Mouse (Mus musculus) liver, postnatal 0 days (tissue): ENCODE measurements at regions not wholly inside any gene's neighbourhood (a gene's known extent, or its start where the extent isn't known, plus 50 kb on each side); places are given as distances from the start of the nearest gene placed in this dataset.
"Not testable (repeated sequence)": the region's sequence is repeated elsewhere in the genome, so short reads cannot be mapped to it uniquely, and the experiment has no call there.

Source experiments
- ATAC-seq: fragments of 200-750 bp; cut with Nextera tagmentation; 2 replicates; pipeline ENCODE4 v1.8.0; 2017; ENCODE audit warnings: mild to moderate bottlenecking, moderate library complexity
- DNase-seq: peaks from one replicate; pipeline ENCODE4 v3.0.0-alpha.2; 2016
- H3K27ac ChIP-seq: fragments of 300-500 bp; sonication (generic); 2 replicates; pipeline ENCODE4 v1.5.1; 2014; ENCODE audit warnings: antibody characterized with exemption, moderate library complexity, mild to moderate bottlenecking, low read depth
- H3K27me3 ChIP-seq: fragments of 300-500 bp; sonication (generic); 2 replicates; pipeline ENCODE4 v1.6.1; 2014; ENCODE audit warnings: low read length, control low read depth, mixed read lengths; ENCODE audit not compliant: insufficient read depth
- H3K36me3 ChIP-seq: fragments of 300-500 bp; sonication (generic); replicated peaks from 2 replicates; pipeline ENCODE4 v1.6.1; 2014; ENCODE audit warnings: mild to moderate bottlenecking, control low read depth, low read length, moderate library complexity, mixed read lengths; ENCODE audit not compliant: insufficient read depth
- H3K4me1 ChIP-seq: fragments of 300-500 bp; sonication (generic); 2 replicates; pipeline ENCODE4 v1.6.1; 2014; ENCODE audit warnings: antibody characterized with exemption, mild to moderate bottlenecking, control low read depth; ENCODE audit not compliant: insufficient read depth
- H3K4me2 ChIP-seq: fragments of 300-500 bp; sonication (generic); 2 replicates; pipeline ENCODE4 v1.6.1; 2014; ENCODE audit warnings: low read depth, mild to moderate bottlenecking, low read length, moderate library complexity, mixed read lengths
- H3K4me3 ChIP-seq: fragments of 300-500 bp; sonication (generic); 2 replicates; pipeline ENCODE4 v1.5.1; 2014; ENCODE audit warnings: low read depth, low read length
- H3K9ac ChIP-seq: fragments of 300-500 bp; sonication (generic); replicated peaks from 2 replicates; pipeline ENCODE4 v1.6.1; 2014; ENCODE audit warnings: mild to moderate bottlenecking, moderate library complexity
- H3K9me3 ChIP-seq: fragments of 300-500 bp; sonication (generic); 2 replicates; pipeline ENCODE4 v1.6.1; 2016; ENCODE audit warnings: mild to moderate bottlenecking, control low read depth, low read length, mixed read lengths
- CTCF ChIP-seq: sonication (generic); IDR thresholded peaks from 2 replicates; pipeline ENCODE4 v1.5.1; 2016; ENCODE audit warnings: antibody characterized with exemption, low read depth
- EP300 ChIP-seq: IDR thresholded peaks from 2 replicates; pipeline ENCODE4 v1.6.1; 2016; ENCODE audit warnings: antibody characterized with exemption, low read depth, mild to moderate bottlenecking
- WGBS: fragments of 180-500 bp; shearing (Covaris S2); extraction: QIAGEN DNeasy Blood & Tissue Kit; methylation state at CpG from one replicate; pipeline ENCODE4 v1.1.7; 2014; ENCODE audit not compliant: insufficient replicate concordance; 5-methylcytosine and 5-hydroxymethylcytosine counted together

DNA sequence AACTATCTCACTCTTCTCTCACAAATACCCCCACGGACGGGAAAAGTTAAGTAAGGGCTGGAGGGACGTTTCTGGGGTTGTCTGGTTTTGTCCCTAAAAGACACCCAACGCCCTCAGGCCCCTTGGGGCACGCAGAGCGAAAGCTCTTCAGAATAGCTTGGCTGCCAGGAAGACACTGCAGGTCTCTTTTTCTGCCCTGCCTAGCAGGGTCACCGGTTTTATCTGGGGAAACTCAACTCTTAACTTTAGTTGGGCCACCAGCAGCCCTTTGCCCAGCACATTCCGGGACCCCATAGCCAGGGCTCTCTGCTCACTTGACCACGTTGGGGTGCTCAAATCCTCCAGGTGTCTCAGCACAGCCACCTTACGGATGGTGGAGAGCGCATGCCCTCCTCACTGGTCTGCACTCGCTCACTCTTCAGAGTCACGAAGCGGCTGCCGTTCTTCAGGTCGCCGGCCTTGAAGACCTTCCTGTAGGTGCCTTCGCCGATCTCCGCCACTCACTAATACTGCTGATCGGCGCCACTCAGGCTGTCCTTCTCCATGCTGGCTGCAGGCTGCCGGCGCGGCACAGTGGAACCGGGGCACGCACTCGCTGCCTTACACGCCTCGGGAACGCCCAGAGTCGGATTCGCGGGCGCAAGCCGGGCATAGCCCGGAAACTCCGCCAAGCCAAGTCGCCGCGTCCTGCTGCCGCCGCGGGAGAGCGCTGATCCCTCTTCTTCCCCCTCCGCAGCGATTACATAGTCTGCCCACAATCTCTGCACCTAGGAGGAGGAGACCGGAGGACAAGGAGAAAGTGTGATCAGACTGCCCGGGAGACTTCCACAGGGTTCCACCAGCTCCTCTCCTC, 83.0 kb downstream of the Ulbp1 start:
- TF ChIP-seq CTCF (no peak), EP300 (no peak)
- no peak overlapping the region for H3K27ac ChIP-seq
- peak overlapping the region; percentile 59 for H3K4me3 ChIP-seq
- ATAC-seq (peak; percentile 13; the same call in 1 of the 2 replicates), DNase-seq (peak; percentile 25)
- H3K27me3 ChIP-seq = peaks cover 38% of the 10 kb centered on the region
- 10% methylated on average over 41 of the region's 49 CpGs for WGBS
- H3K4me2 ChIP-seq = peak overlapping the region; percentile 90
- H3K9ac ChIP-seq = no peak overlapping the region
- no peaks in the 10 kb centered on the region for H3K9me3 ChIP-seq
- H3K4me1 ChIP-seq = peaks cover 8% of the 10 kb centered on the region; the same call in 1 of the 2 replicates
- H3K36me3 ChIP-seq = no peaks in the 10 kb centered on the region

DNA sequence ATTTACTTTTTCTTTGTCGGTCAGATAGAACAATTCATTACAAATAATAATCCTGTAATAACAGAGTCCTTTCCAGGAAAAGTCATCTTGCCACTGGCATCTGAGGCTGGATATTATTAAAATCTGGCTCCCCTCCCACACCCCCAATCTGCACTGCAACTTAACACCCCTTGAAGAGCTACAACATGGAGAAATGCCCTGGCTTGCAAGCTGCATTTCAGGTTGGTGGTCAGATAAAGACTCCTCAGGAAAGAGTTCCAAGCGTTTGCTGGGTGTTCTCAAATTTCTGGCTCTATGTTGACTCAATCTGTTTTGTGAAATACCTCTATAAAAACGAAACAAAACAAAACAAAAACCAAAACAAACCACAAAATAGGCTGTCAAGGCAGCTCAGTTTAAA, 114.6 kb downstream of the Ulbp1 start:
- not testable (repeated sequence) for H3K27me3 ChIP-seq, H3K9ac ChIP-seq, ATAC-seq, H3K9me3 ChIP-seq, H3K4me1 ChIP-seq, H3K27ac ChIP-seq, DNase-seq, H3K36me3 ChIP-seq, H3K4me2 ChIP-seq, H3K4me3 ChIP-seq
- 53% methylated on average over 3 of the region's 3 CpGs for WGBS

DNA sequence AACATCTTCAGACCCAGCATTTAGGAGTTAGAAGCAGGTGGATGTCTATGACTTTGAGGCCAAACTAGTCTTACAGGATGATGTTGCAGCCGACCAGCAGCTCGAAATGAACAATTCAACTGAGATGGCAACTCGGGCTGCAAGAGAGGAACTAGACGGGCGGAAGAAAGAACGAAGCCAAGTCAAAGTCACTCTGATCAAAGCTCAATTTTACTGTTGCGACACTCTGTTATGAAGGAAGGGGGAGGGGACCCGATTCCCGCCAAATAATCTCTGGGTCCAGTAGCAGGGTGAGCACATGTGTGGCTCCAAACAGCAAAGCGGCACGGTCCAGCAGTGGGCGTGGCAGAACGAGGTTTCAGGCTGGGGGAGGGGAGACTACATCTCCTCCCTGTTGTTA, 129.1 kb downstream of the Ulbp1 start:
- H3K4me1 ChIP-seq, H3K4me2 ChIP-seq, H3K9me3 ChIP-seq, H3K27ac ChIP-seq, H3K27me3 ChIP-seq, H3K36me3 ChIP-seq, H3K9ac ChIP-seq, ATAC-seq, DNase-seq, H3K4me3 ChIP-seq: not testable (repeated sequence)
- 83% methylated on average over 13 of the region's 13 CpGs for WGBS

DNA sequence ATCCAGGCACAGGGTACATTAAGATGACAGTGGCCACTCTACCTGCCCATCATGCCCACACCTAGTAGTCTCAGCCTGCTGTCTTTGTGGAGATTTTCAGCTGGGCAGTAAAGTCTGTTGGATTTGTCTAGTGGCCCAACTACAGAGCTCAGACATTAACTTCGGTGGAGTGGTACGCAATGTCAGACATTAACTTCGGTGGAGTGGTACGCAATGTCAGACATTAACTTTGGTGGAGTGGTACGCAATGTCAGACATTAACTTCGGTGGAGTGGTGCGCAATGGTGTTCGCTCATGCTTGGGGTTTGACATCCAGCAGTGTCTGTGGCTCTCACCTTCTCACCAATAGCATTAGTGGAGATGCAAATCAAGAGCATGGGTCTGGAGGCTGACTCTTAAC, 129.7 kb downstream of the Ulbp1 start:
- not testable (repeated sequence) for H3K27me3 ChIP-seq, ATAC-seq, H3K4me2 ChIP-seq, H3K36me3 ChIP-seq, DNase-seq, H3K9ac ChIP-seq, H3K4me1 ChIP-seq, H3K27ac ChIP-seq, H3K4me3 ChIP-seq, H3K9me3 ChIP-seq
- 91% methylated on average over 8 of the region's 8 CpGs for WGBS

DNA sequence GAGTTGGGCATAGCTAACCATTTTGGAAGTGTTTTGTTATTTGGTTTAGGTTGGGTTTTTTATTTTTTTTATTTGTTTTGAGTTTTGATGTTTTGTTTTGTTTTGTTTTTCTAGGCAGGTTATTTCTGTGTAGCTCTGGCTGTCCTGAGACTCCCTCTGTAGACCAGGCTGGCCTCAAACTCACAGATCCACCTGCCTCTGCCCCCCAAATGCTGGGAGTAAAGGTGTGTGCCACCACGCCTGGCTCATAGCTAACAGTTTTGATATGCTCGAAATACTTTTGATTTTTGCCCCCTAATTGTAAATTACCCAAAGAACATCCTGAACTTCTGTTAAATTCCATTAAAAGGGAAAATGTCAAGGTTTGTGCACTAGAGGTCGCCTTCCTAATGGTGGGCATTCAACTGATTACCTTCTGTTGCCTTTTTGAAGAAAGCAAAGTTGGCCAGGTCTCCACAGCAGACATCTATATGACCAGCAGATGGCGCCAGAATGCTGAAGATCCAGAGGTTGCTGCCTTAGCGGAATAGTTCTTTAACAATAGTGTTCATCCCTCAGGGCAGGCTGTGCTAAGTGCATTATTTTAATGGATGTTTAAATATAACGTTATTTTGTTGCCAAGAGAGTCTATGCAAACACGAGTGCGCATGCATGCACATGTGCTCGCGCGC, 121.2 kb upstream of the Cnksr3 start:
- no peaks in the 10 kb centered on the region for H3K9me3 ChIP-seq
- peak; percentile 76 for DNase-seq
- ATAC-seq = peak; percentile 66
- H3K27ac ChIP-seq = no peak overlapping the region
- TF ChIP-seq EP300 (no peak), CTCF (peak; percentile 90)
- H3K9ac ChIP-seq = no peak overlapping the region
- H3K27me3 ChIP-seq = no peaks in the 10 kb centered on the region
- H3K4me3 ChIP-seq = no peak overlapping the region
- H3K4me1 ChIP-seq = no peaks in the 10 kb centered on the region
- no peaks in the 10 kb centered on the region for H3K36me3 ChIP-seq
- no peak overlapping the region for H3K4me2 ChIP-seq
- WGBS = 43% methylated on average over 11 of the region's 11 CpGs

DNA sequence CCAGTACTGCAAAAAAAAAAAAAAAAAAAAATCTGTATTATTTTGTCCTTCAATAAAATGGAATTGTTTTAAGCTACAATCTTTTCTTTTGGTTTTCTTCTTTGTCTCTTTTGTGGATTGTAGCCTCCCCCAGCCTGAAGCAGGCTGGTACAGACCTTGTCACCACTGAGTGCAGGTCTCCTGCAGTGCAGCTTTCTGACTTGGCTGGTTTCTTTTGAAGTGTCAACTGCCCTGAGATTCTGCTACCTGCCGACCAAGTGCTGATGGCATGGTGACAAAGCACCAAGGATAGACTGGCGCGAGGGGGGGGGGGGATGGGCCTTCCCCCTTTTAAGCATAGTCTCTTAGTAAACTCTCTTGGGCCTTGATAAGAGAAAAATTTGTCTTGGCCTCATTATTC, 116.2 kb upstream of the Cnksr3 start:
- Histone ChIP-seq H3K9ac (no peak overlapping the region), H3K4me2 (no peak overlapping the region), H3K36me3 (no peaks in the 10 kb centered on the region), H3K27me3 (no peaks in the 10 kb centered on the region), H3K27ac (no peak overlapping the region), H3K9me3 (no peaks in the 10 kb centered on the region), H3K4me3 (no peak overlapping the region), H3K4me1 (no peaks in the 10 kb centered on the region)
- ATAC-seq (no peak), DNase-seq (no peak)
- TF ChIP-seq CTCF (no peak), EP300 (no peak)
- 27% methylated on average over 3 of the region's 3 CpGs for WGBS

DNA sequence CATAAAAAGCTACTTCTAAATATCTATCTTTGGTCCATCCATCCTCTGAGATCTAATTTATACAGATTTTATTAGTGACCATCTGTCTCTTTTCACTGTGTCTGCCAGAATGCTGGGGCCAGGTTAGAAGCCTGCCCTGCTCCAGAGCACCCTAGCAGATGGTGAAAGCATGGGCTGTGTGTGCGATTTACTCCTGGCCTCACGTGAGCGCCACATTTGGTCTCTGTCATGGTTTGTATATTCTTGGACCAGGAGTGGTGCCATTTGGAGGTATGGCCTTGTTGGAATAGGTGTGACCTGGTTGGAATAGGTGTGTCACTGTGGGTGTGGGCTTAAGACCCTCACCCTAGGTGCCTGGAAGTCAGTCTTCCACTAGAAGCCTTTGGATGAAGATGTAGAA, 115.0 kb upstream of the Cnksr3 start:
- H3K36me3 ChIP-seq, H3K4me3 ChIP-seq, H3K4me1 ChIP-seq, ATAC-seq, H3K9me3 ChIP-seq, H3K27ac ChIP-seq, DNase-seq, H3K27me3 ChIP-seq, H3K9ac ChIP-seq, H3K4me2 ChIP-seq: not testable (repeated sequence)
- WGBS = 90% methylated on average over 3 of the region's 3 CpGs
